Mouse (Mus musculus) intestine, embryonic 14.5 days (tissue): ENCODE measurements at regions not wholly inside any gene's neighbourhood (a gene's known extent, or its start where the extent isn't known, plus 50 kb on each side); places are given as distances from the start of the nearest gene placed in this dataset.

Experiments
- ATAC-seq: fragments of 200-750 bp; cut with Nextera tagmentation; replicated peaks from 2 replicates; pipeline ENCODE4 v1.8.0; 2017; ENCODE audit warnings: low read depth, moderate number of reproducible peaks, moderate TSS enrichment, moderate library complexity; ENCODE audit not compliant: low FRiP score, low TSS enrichment
- DNase-seq: peaks from one replicate; pipeline ENCODE4 v3.0.0-alpha.2; 2018; ENCODE audit warnings: low spot score
- H3K27ac ChIP-seq: fragments of 300-500 bp; sonication (generic); 2 replicates; pipeline ENCODE4 v1.5.1; 2014; ENCODE audit warnings: low read depth, mild to moderate bottlenecking, control low read depth
- H3K27me3 ChIP-seq: fragments of 300-500 bp; sonication (generic); replicated peaks from 2 replicates; pipeline ENCODE4 v1.6.1; 2014; ENCODE audit warnings: low read length, control low read depth; ENCODE audit not compliant: control insufficient read depth, insufficient read depth
- H3K36me3 ChIP-seq: fragments of 300-500 bp; sonication (generic); 2 replicates; pipeline ENCODE4 v1.6.1; 2014; ENCODE audit warnings: low read length, control low read depth; ENCODE audit not compliant: control insufficient read depth, insufficient read depth
- H3K4me1 ChIP-seq: fragments of 300-500 bp; sonication (generic); replicated peaks from 2 replicates; pipeline ENCODE4 v1.6.1; 2014; ENCODE audit warnings: low read length, control low read depth, mixed read lengths; ENCODE audit not compliant: control insufficient read depth, insufficient read depth
- H3K4me2 ChIP-seq: fragments of 300-500 bp; sonication (generic); 2 replicates; pipeline ENCODE4 v1.6.1; 2014; ENCODE audit warnings: low read length
- H3K4me3 ChIP-seq: fragments of 300-500 bp; sonication (generic); 2 replicates; pipeline ENCODE4 v1.5.1; 2014; ENCODE audit warnings: low read depth, low read length, control low read depth, mixed read lengths
- H3K9ac ChIP-seq: fragments of 300-500 bp; sonication (generic); 2 replicates; pipeline ENCODE4 v1.6.1; 2014; ENCODE audit warnings: mild to moderate bottlenecking, low read length
- H3K9me3 ChIP-seq: fragments of 300-500 bp; sonication (generic); 2 replicates; pipeline ENCODE4 v1.6.1; 2016; ENCODE audit warnings: low read length, control low read depth; ENCODE audit not compliant: control insufficient read depth
- WGBS: fragments of 180-500 bp; shearing (Covaris S2); extraction: QIAGEN DNeasy Blood & Tissue Kit; methylation state at CpG from one replicate; pipeline ENCODE4 v1.1.7; 2014; 5-methylcytosine and 5-hydroxymethylcytosine counted together

DNA sequence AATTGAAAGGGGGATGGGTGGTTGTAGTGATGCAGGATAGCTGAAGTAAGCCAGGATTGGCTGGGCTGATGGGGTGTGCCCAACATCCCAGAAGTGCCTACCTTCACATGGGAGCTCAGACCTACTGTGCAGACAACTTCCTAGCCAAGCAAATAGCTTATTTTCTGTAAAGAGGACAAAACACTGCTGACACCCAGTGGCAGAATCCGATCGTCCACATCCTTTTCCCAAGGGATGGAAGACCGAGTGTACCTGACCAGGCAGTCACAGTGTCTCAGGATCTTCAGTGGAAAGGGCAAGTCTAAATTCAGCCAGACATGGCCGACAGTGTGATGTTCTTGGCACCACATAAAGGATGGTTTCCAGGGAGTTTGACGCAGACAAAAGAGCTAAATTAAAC is 114.4 kb downstream of the Nmur2 start:
- 85% methylated on average over 5 of the region's 5 CpGs for WGBS
- Histone ChIP-seq H3K27me3 (no peaks in the 10 kb centered on the region), H3K36me3 (no peaks in the 10 kb centered on the region), H3K27ac (no peak overlapping the region), H3K4me1 (no peaks in the 10 kb centered on the region), H3K4me2 (no peak overlapping the region), H3K4me3 (no peak overlapping the region), H3K9me3 (no peaks in the 10 kb centered on the region), H3K9ac (no peak overlapping the region)
- DNase-seq: no peak
- ATAC-seq: no peak

DNA sequence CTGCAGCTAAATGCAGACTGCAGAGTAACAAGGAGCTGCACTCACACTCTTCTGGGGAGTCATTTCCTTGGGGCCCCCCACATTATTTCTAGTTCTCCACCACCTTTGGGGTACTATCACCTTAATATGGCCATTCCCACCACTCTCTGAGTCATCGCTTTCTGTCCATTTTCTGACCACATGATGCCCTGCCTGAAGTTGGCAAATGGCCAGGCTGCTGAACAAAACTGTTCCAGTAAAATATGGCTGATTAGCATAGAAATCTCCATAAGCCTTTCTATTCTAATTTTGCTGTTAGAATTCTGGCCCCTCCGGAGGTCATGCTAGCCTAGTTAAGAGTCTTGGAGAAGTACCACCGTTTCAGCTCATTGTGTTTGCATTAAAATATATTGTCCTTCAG is 121.7 kb downstream of the Nmur2 start:
- 84% methylated on average over 3 of the region's 3 CpGs for WGBS
- H3K27ac ChIP-seq: no peak overlapping the region
- no peak for DNase-seq
- H3K4me2 ChIP-seq: no peak overlapping the region
- H3K4me3 ChIP-seq: no peak overlapping the region
- H3K27me3 ChIP-seq: no peaks in the 10 kb centered on the region
- no peaks in the 10 kb centered on the region for H3K9me3 ChIP-seq
- no peak overlapping the region for H3K9ac ChIP-seq
- no peaks in the 10 kb centered on the region for H3K4me1 ChIP-seq
- no peaks in the 10 kb centered on the region for H3K36me3 ChIP-seq
- no peak for ATAC-seq

DNA sequence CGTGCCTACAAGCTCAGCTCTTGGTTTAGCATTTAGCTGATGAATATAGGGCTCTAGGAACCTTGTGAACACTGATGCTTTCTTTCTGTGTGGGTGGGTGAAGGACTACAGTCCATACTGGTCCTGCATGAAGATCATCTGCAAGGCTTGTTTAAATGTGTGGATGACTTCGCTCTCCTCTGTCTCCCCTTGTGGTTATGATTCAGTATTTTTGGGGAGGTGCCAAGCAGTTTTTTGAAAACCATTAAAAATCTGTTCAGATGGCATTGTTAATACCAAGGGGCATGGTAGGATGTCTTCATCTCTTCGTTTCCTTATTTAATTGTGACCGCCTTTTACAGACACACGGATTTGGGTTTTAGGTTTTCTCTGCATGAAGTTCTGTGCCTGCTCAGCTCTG is 122.4 kb downstream of the Nmur2 start:
- DNase-seq: no peak
- 80% methylated on average over 5 of the region's 5 CpGs for WGBS
- H3K36me3 ChIP-seq: no peaks in the 10 kb centered on the region
- H3K27ac ChIP-seq: no peak overlapping the region
- H3K4me3 ChIP-seq: no peak overlapping the region
- no peaks in the 10 kb centered on the region for H3K9me3 ChIP-seq
- ATAC-seq: no peak
- no peaks in the 10 kb centered on the region for H3K4me1 ChIP-seq
- no peak overlapping the region for H3K9ac ChIP-seq
- H3K27me3 ChIP-seq: no peaks in the 10 kb centered on the region
- no peak overlapping the region for H3K4me2 ChIP-seq

DNA sequence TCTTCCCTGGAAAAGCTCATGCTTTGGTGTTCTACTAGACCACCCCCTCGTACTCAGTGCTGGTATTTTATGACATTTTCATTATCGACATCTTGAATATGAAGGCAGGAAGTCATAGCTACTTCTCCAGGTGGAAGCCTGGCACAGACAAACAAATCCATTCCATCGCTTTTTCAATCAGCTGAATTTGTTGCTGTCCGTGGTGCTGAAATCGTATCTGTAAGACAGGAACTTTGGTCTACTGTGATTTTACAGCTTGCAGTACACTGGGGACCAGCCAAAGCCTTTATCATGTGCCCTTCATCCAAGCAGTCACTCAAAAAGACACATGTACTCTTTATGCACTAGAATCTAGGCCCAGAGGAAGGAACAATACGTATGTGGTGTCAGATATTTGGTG is 143.3 kb downstream of the Nmur2 start:
- no peak overlapping the region for H3K4me2 ChIP-seq
- no peak overlapping the region for H3K4me3 ChIP-seq
- H3K9me3 ChIP-seq: no peaks in the 10 kb centered on the region
- DNase-seq (peak; percentile 82), ATAC-seq (no peak)
- WGBS: 10% methylated on average over 6 of the region's 6 CpGs
- H3K4me1 ChIP-seq: no peaks in the 10 kb centered on the region
- H3K9ac ChIP-seq: no peak overlapping the region
- H3K27me3 ChIP-seq: no peaks in the 10 kb centered on the region
- H3K36me3 ChIP-seq: no peaks in the 10 kb centered on the region
- H3K27ac ChIP-seq: no peak overlapping the region

GRCm38 (mm10) chr11:55890161-55890560 is 150.6 kb downstream of the Nmur2 start:
- DNase-seq (no peak), ATAC-seq (no peak)
- WGBS: 77% methylated on average over 4 of the region's 4 CpGs
- no peak overlapping the region for H3K9ac ChIP-seq
- H3K4me2 ChIP-seq: no peak overlapping the region
- H3K4me1 ChIP-seq: no peaks in the 10 kb centered on the region
- H3K36me3 ChIP-seq: no peaks in the 10 kb centered on the region
- H3K27me3 ChIP-seq: no peaks in the 10 kb centered on the region
- no peaks in the 10 kb centered on the region for H3K9me3 ChIP-seq
- no peak overlapping the region for H3K27ac ChIP-seq
- H3K4me3 ChIP-seq: no peak overlapping the region

GRCm38 (mm10) chr11:55878631-55879030 is 162.2 kb downstream of the Nmur2 start:
- no peak overlapping the region for H3K9ac ChIP-seq
- no peaks in the 10 kb centered on the region for H3K27me3 ChIP-seq
- WGBS: 90% methylated on average over 2 of the region's 2 CpGs
- no peaks in the 10 kb centered on the region for H3K4me1 ChIP-seq
- no peak overlapping the region for H3K4me2 ChIP-seq
- H3K4me3 ChIP-seq: no peak overlapping the region
- no peak for ATAC-seq
- H3K9me3 ChIP-seq: no peaks in the 10 kb centered on the region
- no peaks in the 10 kb centered on the region for H3K36me3 ChIP-seq
- no peak for DNase-seq
- H3K27ac ChIP-seq: no peak overlapping the region

GRCm38 (mm10) chr11:55867141-55867540 is 173.7 kb downstream of the Nmur2 start:
- Histone ChIP-seq H3K27me3 (no peaks in the 10 kb centered on the region), H3K4me3 (no peak overlapping the region), H3K4me2 (no peak overlapping the region), H3K27ac (no peak overlapping the region), H3K4me1 (no peaks in the 10 kb centered on the region), H3K9ac (no peak overlapping the region), H3K36me3 (no peaks in the 10 kb centered on the region), H3K9me3 (no peaks in the 10 kb centered on the region)
- no peak for DNase-seq
- WGBS: 78% methylated on average over 2 of the region's 2 CpGs
- ATAC-seq: no peak

DNA sequence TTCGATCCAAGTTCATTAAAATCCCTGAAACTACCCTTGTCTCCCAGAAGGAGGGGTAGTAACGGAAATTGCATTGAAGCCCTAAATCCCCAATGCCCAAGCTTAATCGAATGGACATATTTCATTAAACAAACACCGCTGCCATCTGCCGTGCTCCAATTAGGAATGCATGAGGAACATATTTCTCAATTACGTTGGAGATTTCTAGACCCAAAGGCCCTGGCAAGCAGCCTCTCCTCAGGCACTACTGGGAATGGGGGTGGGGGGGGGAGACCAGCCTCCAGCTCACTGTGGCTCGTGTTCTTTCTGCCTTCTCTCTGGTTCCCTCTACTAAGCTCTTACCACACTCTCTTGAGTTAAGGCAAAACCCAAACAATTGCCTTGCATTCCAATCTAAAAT is 181.6 kb downstream of the Nmur2 start:
- Histone ChIP-seq H3K9me3 (no peaks in the 10 kb centered on the region), H3K27me3 (no peaks in the 10 kb centered on the region), H3K9ac (no peak overlapping the region), H3K4me2 (no peak overlapping the region), H3K4me3 (no peak overlapping the region), H3K4me1 (no peaks in the 10 kb centered on the region), H3K27ac (no peak overlapping the region), H3K36me3 (no peaks in the 10 kb centered on the region)
- DNase-seq (no peak), ATAC-seq (no peak)
- WGBS: 86% methylated on average over 7 of the region's 7 CpGs

- Histone ChIP-seq H3K27ac (no peak overlapping the region), H3K9ac (no peak overlapping the region), H3K4me1 (no peaks in the 10 kb centered on the region), H3K4me3 (no peak overlapping the region), H3K4me2 (no peak overlapping the region), H3K36me3 (no peaks in the 10 kb centered on the region), H3K9me3 (no peaks in the 10 kb centered on the region), H3K27me3 (no peaks in the 10 kb centered on the region)
- ATAC-seq (no peak), DNase-seq (no peak)
- WGBS: 79% methylated on average over 6 of the region's 6 CpGs
Observed at GRCm38 (mm10) chr11:55820479-55820878, 212.5 kb upstream of the Glra1 start.
